Mouse (Mus musculus) forebrain, embryonic 10.5 days (tissue): ENCODE data around the gene Gm6217. TPM values are rescaled to one million over a fixed set of nuclear protein-coding genes. Genes with fewer than 3 reads are reported as not detected.
"Not testable (repeated sequence)": the region's sequence is repeated elsewhere in the genome, so short reads cannot be mapped to it uniquely, and the experiment has no call there.

Source experiments
- DNase-seq: peaks from one replicate; pipeline ENCODE4 v3.0.0-alpha.2; 2017; ENCODE audit warnings: low spot score; ENCODE audit errors: extremely low spot score
- H3K27ac ChIP-seq: fragments of 300-500 bp; sonication (generic); 2 replicates; pipeline ENCODE4 v1.5.1; 2016; ENCODE audit warnings: mild to moderate bottlenecking
- H3K27me3 ChIP-seq: fragments of 300-500 bp; sonication (generic); 2 replicates; pipeline ENCODE4 v1.6.1; 2016; ENCODE audit warnings: mild to moderate bottlenecking; ENCODE audit not compliant: poor library complexity, severe bottlenecking
- H3K36me3 ChIP-seq: fragments of 300-500 bp; sonication (generic); replicated peaks from 2 replicates; pipeline ENCODE4 v1.6.1; 2016; ENCODE audit warnings: mild to moderate bottlenecking, moderate library complexity
- H3K4me1 ChIP-seq: fragments of 300-500 bp; sonication (generic); 2 replicates; pipeline ENCODE4 v1.6.1; 2016
- H3K4me3 ChIP-seq: fragments of 300-500 bp; sonication (generic); 2 replicates; pipeline ENCODE4 v1.5.1; 2016; ENCODE audit warnings: mild to moderate bottlenecking, moderate library complexity
- H3K9me3 ChIP-seq: fragments of 300-500 bp; sonication (generic); 2 replicates; pipeline ENCODE4 v1.6.1; 2016; ENCODE audit warnings: mild to moderate bottlenecking, moderate library complexity
- WGBS: fragments of 180-500 bp; shearing (Covaris S2); methylation state at CpG from one replicate; pipeline ENCODE4 v1.1.7; 2016; 5-methylcytosine and 5-hydroxymethylcytosine counted together
- polyA plus RNA-seq: library from polyadenylated mRNA; unstranded; fragments of >200 nt; fragmentation: Nextera tagmentation; extraction: Ambion mirVana; gene quantifications from 2 replicates; pipeline ENCODE4 v1.2.1, GENCODE M21; 2016

Gm6217 gene
- polyA plus RNA-seq, 1 experiment from 2014 or later, result not detected

- peaks cover 28% of the 10 kb centered on the region for H3K9me3 ChIP-seq
- no peak overlapping the region for H3K27ac ChIP-seq
- H3K36me3 ChIP-seq, result no peaks in the 10 kb centered on the region
- H3K4me3 ChIP-seq, result no peak overlapping the region
- 92% methylated on average over 5 of the region's 5 CpGs for whole genome bisulfite sequencing
- no peaks in the 10 kb centered on the region for H3K27me3 ChIP-seq
- H3K4me1 ChIP-seq, result no peaks in the 10 kb centered on the region
- no peak for DNase-seq
Observed at GRCm38 (mm10) chr1:82938666-82939065, 7.5 kb upstream of the Gm6217 start.

- not testable (repeated sequence) for H3K27me3 ChIP-seq, H3K4me3 ChIP-seq, DNase-seq, H3K36me3 ChIP-seq, H3K27ac ChIP-seq, H3K4me1 ChIP-seq
- WGBS, result 88% methylated on average over 3 of the region's 3 CpGs
- peaks cover 14% of the 10 kb centered on the region; the same call in 1 of the 2 replicates for H3K9me3 ChIP-seq
Observed at GRCm38 (mm10) chr1:82930558-82930957, 641 bp downstream of the Gm6217 start.

GRCm38 (mm10) chr1:82924650-82925049 is 6.5 kb downstream of the Gm6217 start, which contains the start of gene A030014E15Rik:
Gene A030014E15Rik (plus strand): TSS chr1:82924917.
- peaks cover under 1% of the 10 kb centered on the region; the same call in 1 of the 2 replicates for H3K4me1 ChIP-seq
- no peaks in the 10 kb centered on the region for H3K36me3 ChIP-seq
- no peak for DNase-seq
- H3K27me3 ChIP-seq, result no peaks in the 10 kb centered on the region
- 84% methylated on average over 3 of the region's 6 CpGs for WGBS
- no peak within 1 kb of the TSS for H3K27ac ChIP-seq
- peaks cover 5% of the 10 kb centered on the region; the same call in 1 of the 2 replicates for H3K9me3 ChIP-seq
- H3K4me3 ChIP-seq, result no peak within 1 kb of the TSS

GRCm38 (mm10) chr1:82913434-82913833 is 17.8 kb downstream of the Gm6217 start:
- not testable (repeated sequence) for H3K4me3 ChIP-seq, H3K9me3 ChIP-seq, H3K4me1 ChIP-seq, H3K36me3 ChIP-seq, H3K27me3 ChIP-seq, DNase-seq, H3K27ac ChIP-seq
- WGBS, result 92% methylated on average over 5 of the region's 5 CpGs

- Histone ChIP-seq H3K4me1 (peaks cover 5% of the 10 kb centered on the region; the same call in 1 of the 2 replicates), H3K36me3 (0 out of 2 replicates have a peak, but pooled peaks cover 3% of the 10 kb centered on the region), H3K27me3 (no peaks in the 10 kb centered on the region), H3K9me3 (no peaks in the 10 kb centered on the region), H3K4me3 (no peak within 1 kb of the TSS), H3K27ac (no peak within 1 kb of the TSS)
- 96% methylated on average over 3 of the region's 3 CpGs for whole genome bisulfite sequencing
- no peak for DNase-seq
Observed at GRCm38 (mm10) chr1:82913025-82913424, 18.2 kb downstream of the Gm6217 start, which contains the start of gene A030005L19Rik. Gene A030005L19Rik (plus strand): TSS chr1:82913325.

GRCm38 (mm10) chr1:82905886-82906285 is 25.3 kb downstream of the Gm6217 start:
- 85% methylated on average over 3 of the region's 3 CpGs for WGBS
- Histone ChIP-seq H3K27ac (no peak overlapping the region), H3K27me3 (no peaks in the 10 kb centered on the region), H3K4me1 (no peaks in the 10 kb centered on the region; the same call in 1 of the 2 replicates), H3K4me3 (no peak overlapping the region), H3K36me3 (peaks cover 31% of the 10 kb centered on the region), H3K9me3 (no peaks in the 10 kb centered on the region)
- no peak for DNase-seq

GRCm38 (mm10) chr1:82901201-82901600 is 30.0 kb downstream of the Gm6217 start:
- WGBS, result 93% methylated on average over 3 of the region's 3 CpGs
- DNase-seq, result no peak
- Histone ChIP-seq H3K27ac (no peak overlapping the region), H3K27me3 (no peaks in the 10 kb centered on the region), H3K4me1 (no peaks in the 10 kb centered on the region; the same call in 1 of the 2 replicates), H3K4me3 (no peak overlapping the region), H3K36me3 (peaks cover 59% of the 10 kb centered on the region), H3K9me3 (no peaks in the 10 kb centered on the region)

- H3K27ac ChIP-seq, result no peak overlapping the region
- no peaks in the 10 kb centered on the region for H3K27me3 ChIP-seq
- H3K36me3 ChIP-seq, result peaks cover 63% of the 10 kb centered on the region
- H3K4me3 ChIP-seq, result no peak overlapping the region
- H3K4me1 ChIP-seq, result no peaks in the 10 kb centered on the region; the same call in 1 of the 2 replicates
- no peak for DNase-seq
- no peaks in the 10 kb centered on the region for H3K9me3 ChIP-seq
- 94% methylated on average over 1 of the region's 1 CpGs for WGBS
Observed at GRCm38 (mm10) chr1:82900567-82900966, 30.6 kb downstream of the Gm6217 start.

GRCm38 (mm10) chr1:82893269-82893668 is 37.9 kb downstream of the Gm6217 start:
- Histone ChIP-seq H3K4me1 (no peaks in the 10 kb centered on the region), H3K27me3 (no peaks in the 10 kb centered on the region), H3K4me3 (no peak overlapping the region), H3K9me3 (no peaks in the 10 kb centered on the region), H3K36me3 (peaks cover 75% of the 10 kb centered on the region), H3K27ac (no peak overlapping the region)
- 96% methylated on average over 7 of the region's 7 CpGs for WGBS
- no peak for DNase-seq

Other genes starting within 250 kb of the Gm6217 start
- 214 and 220 TPM in 2 replicates for gene Mff, start 206.5 kb downstream of the Gm6217 start, polyA plus RNA-seq
- not detected in 2 replicates for gene Tm4sf20, start 162.9 kb downstream of the Gm6217 start, polyA plus RNA-seq
- gene Gm47791, start 160.2 kb downstream of the Gm6217 start, polyA plus RNA-seq, result not detected in 2 replicates
- gene Agfg1, start 91.9 kb downstream of the Gm6217 start, polyA plus RNA-seq, result 30.2 and 32.9 TPM in 2 replicates
- not detected in 2 replicates for gene A030005L19Rik, start 18.1 kb downstream of the Gm6217 start, polyA plus RNA-seq
- not detected in 2 replicates for gene A030014E15Rik, start 6.5 kb downstream of the Gm6217 start, polyA plus RNA-seq
- not detected in 2 replicates for gene A030003K21Rik, start 12.0 kb upstream of the Gm6217 start, polyA plus RNA-seq
- not detected in 2 replicates for gene Gm7544, start 24.6 kb upstream of the Gm6217 start, polyA plus RNA-seq
- not detected in 2 replicates for gene Gm47955, start 28.9 kb upstream of the Gm6217 start, polyA plus RNA-seq
- not detected in 2 replicates for gene Gm47959, start 69.1 kb upstream of the Gm6217 start, polyA plus RNA-seq
- gene Slc19a3, start 107.0 kb upstream of the Gm6217 start, polyA plus RNA-seq, result 0.18 and 0.52 TPM in 2 replicates
- not detected in 2 replicates for gene Krtap28-10, start 111.1 kb upstream of the Gm6217 start, polyA plus RNA-seq
- gene Gm47969, start 113.5 kb upstream of the Gm6217 start, polyA plus RNA-seq, result not detected in 2 replicates
- not detected in 2 replicates for gene A030005K14Rik, start 128.0 kb upstream of the Gm6217 start, polyA plus RNA-seq
- gene Krtap28-13, start 129.5 kb upstream of the Gm6217 start, polyA plus RNA-seq, result not detected in 2 replicates
- gene Ccl20, start 185.4 kb upstream of the Gm6217 start, polyA plus RNA-seq, result not detected in 2 replicates
- 0.15 and 0.25 TPM in 2 replicates for gene Daw1, start 228.4 kb upstream of the Gm6217 start, polyA plus RNA-seq